11 mouse cellular contexts compared by ENCODE assay signal in the genomic region with DNA sequence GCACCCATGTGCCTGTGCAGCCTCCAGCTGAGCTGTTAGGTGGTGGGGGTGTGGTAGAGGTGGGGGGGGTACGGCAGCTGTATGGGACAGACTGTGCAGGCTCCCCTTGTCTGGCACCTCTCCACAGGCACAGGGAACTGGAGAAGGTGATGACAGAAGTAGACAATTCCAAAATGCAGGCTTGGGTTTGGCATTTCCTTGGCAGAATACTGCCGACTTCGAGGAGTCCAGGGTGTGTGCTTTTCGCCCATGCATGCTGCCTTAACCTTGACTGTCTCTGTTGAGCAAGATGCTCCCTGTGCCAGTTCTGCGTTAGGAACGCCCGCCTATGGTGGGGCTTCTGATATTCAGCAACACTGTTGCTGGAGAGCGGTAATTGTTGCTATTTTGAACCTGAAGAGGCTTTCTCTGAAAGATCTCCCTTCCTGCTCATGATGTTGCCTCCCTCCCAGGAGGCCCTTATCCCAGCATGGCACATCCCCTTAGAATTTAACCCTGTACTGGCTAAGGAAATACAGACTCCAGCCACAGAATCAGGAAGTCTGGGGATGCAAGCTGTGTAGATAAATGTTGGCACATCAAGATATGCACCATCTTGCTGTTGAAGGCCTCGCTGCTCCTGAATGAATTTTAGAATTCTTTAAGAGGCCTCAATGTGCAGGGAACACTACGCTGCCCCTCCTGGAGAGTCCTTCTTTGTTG. TPM values are rescaled to one million over a fixed set of nuclear protein-coding genes. Genes with fewer than 3 reads are reported as not detected.
DNase-seq lines count a peak whose midpoint lies in the region; ATAC-seq and TF ChIP-seq lines count a peak whose summit lies in the region.
"Had no signal": no experiment of that assay in that cellular context is flagged by ENCODE, and none has a peak within 500 bp of the region (broad histone marks: within the 10 kb centered on the region; RNA-seq: fewer than 3 reads in every experiment).

No protein-coding gene starts in this region.

- no peaks in the 10 kb centered on the region for H3K9me3 ChIP-seq in heart, embryonic 11.5 days (replicated peaks; ENCODE audit: control insufficient read depth, low read length)
- no peaks in the 10 kb centered on the region for H3K9me3 ChIP-seq in heart, embryonic 15.5 days (replicated peaks)
- H3K9me3 ChIP-seq in midbrain, postnatal 0 days (ENCODE audit: low read length), result no peaks in the 10 kb centered on the region
- H3K9me3 ChIP-seq in intestine, postnatal 0 days (ENCODE audit: control insufficient read depth), result no peaks in the 10 kb centered on the region
- H3K9me3 ChIP-seq: embryonic facial prominence, embryonic 13.5 days; megakaryocyte, embryonic 14.5 days had no signal

- ATAC-seq in heart, embryonic 11.5 days (replicated peaks; ENCODE audit: insufficient number of reproducible peaks, low FRiP score, low TSS enrichment), result no peak; the same call in 1 of the 2 replicates
- ATAC-seq in heart, embryonic 15.5 days (replicated peaks; ENCODE audit: insufficient number of reproducible peaks, insufficient read depth, low FRiP score, low read depth), result peak; percentile 76
- 0 out of 2 replicates have a peak, but pooled peaks have one; percentile 31 for ATAC-seq in midbrain, postnatal 0 days (ENCODE audit: low FRiP score)
- ATAC-seq in intestine, postnatal 0 days, result no peak
- ATAC-seq: Patski had no signal

- H3K4me3 ChIP-seq in heart, embryonic 11.5 days (ENCODE audit: low read depth, low read length), result no peak overlapping the region
- H3K4me3 ChIP-seq in heart, embryonic 15.5 days, result no peak overlapping the region
- H3K4me3 ChIP-seq in midbrain, postnatal 0 days (ENCODE audit: low read depth, low read length), result no peak overlapping the region
- H3K4me3 ChIP-seq in intestine, postnatal 0 days (ENCODE audit: low read depth, low read length), result no peak overlapping the region
- H3K4me3 ChIP-seq: embryonic facial prominence, embryonic 13.5 days; megakaryocyte, embryonic 14.5 days had no signal

- TF ChIP-seq CTCF in midbrain, postnatal 0 days (IDR thresholded peaks at IDR 0.05), result no peak
- TF ChIP-seq CTCF in intestine, postnatal 0 days (IDR thresholded peaks at IDR 0.05; ENCODE audit: low read depth), result no peak

- H3K4me2 ChIP-seq in heart, embryonic 11.5 days, result peak overlapping the region; percentile 33
- peak overlapping the region; percentile 43 for H3K4me2 ChIP-seq in heart, embryonic 15.5 days
- H3K4me2 ChIP-seq in midbrain, postnatal 0 days (ENCODE audit: low read depth, low read length, poor library complexity, severe bottlenecking), result no peak overlapping the region
- no peak overlapping the region for H3K4me2 ChIP-seq in intestine, postnatal 0 days (replicated peaks; ENCODE audit: low read depth)
- H3K4me2 ChIP-seq: embryonic facial prominence, embryonic 13.5 days had no signal

- no peaks in the 10 kb centered on the region for H3K36me3 ChIP-seq in heart, embryonic 11.5 days (ENCODE audit: control insufficient read depth, insufficient read depth, low read length)
- H3K36me3 ChIP-seq in heart, embryonic 15.5 days, result no peaks in the 10 kb centered on the region
- peaks cover 8% of the 10 kb centered on the region for H3K36me3 ChIP-seq in midbrain, postnatal 0 days (ENCODE audit: insufficient read depth, low read length)
- no peaks in the 10 kb centered on the region for H3K36me3 ChIP-seq in intestine, postnatal 0 days (ENCODE audit: control insufficient read depth, insufficient read depth)
- H3K36me3 ChIP-seq: embryonic facial prominence, embryonic 13.5 days had no signal

- no peak for DNase-seq in heart, adult 8-10 months (ENCODE audit: low spot score)
- DNase-seq in brain, adult 2 months (ENCODE audit: low read depth, low spot score), result peak; percentile 59
- DNase-seq in midbrain, postnatal 0 days (ENCODE audit: low spot score), result no peak
- DNase-seq in kidney, postnatal 14 days, result no peak
- DNase-seq in thymus, postnatal 14 days, result no peak

- no peaks in the 10 kb centered on the region for H3K27me3 ChIP-seq in heart, embryonic 11.5 days (ENCODE audit: control insufficient read depth, insufficient read depth, low read length)
- 0 out of 2 replicates have a peak, but pooled peaks cover 9% of the 10 kb centered on the region for H3K27me3 ChIP-seq in heart, embryonic 15.5 days
- H3K27me3 ChIP-seq in midbrain, postnatal 0 days (ENCODE audit: insufficient read depth, low read length), result no peaks in the 10 kb centered on the region
- no peaks in the 10 kb centered on the region for H3K27me3 ChIP-seq in intestine, postnatal 0 days (replicated peaks; ENCODE audit: control insufficient read depth, insufficient read depth, low read length)
- H3K27me3 ChIP-seq: embryonic facial prominence, embryonic 13.5 days had no signal

- 17% methylated on average over 10 of the region's 10 CpGs for WGBS in heart, embryonic 11.5 days (ENCODE audit: insufficient replicate concordance)
- WGBS in heart, embryonic 15.5 days, result 12% methylated on average over 10 of the region's 10 CpGs
- WGBS in midbrain, postnatal 0 days, result 30% methylated on average over 10 of the region's 10 CpGs
- 50% methylated on average over 10 of the region's 10 CpGs for WGBS in intestine, postnatal 0 days

- no peak overlapping the region for H3K27ac ChIP-seq in heart, embryonic 11.5 days (ENCODE audit: low read depth, low read length)
- no peak overlapping the region for H3K27ac ChIP-seq in heart, embryonic 15.5 days
- H3K27ac ChIP-seq in midbrain, postnatal 0 days (ENCODE audit: low read depth, low read length), result 0 out of 2 replicates have a peak overlapping the region, but pooled peaks have one; percentile 26
- H3K27ac ChIP-seq in intestine, postnatal 0 days (ENCODE audit: low read depth, low read length), result no peak overlapping the region
- H3K27ac ChIP-seq: embryonic facial prominence, embryonic 13.5 days had no signal

- H3K4me1 ChIP-seq in heart, embryonic 11.5 days (ENCODE audit: control insufficient read depth, insufficient read depth, low read length), result peaks cover 19% of the 10 kb centered on the region
- peaks cover 15% of the 10 kb centered on the region for H3K4me1 ChIP-seq in heart, embryonic 15.5 days (replicated peaks)
- peaks cover 4% of the 10 kb centered on the region; the same call in 1 of the 2 replicates for H3K4me1 ChIP-seq in midbrain, postnatal 0 days (ENCODE audit: insufficient read depth, low read length)
- H3K4me1 ChIP-seq in intestine, postnatal 0 days (replicated peaks; ENCODE audit: control insufficient read depth, insufficient read depth, low read length), result no peaks in the 10 kb centered on the region

- no peak overlapping the region for H3K9ac ChIP-seq in heart, embryonic 11.5 days (ENCODE audit: low read depth, low read length)
- no peak overlapping the region for H3K9ac ChIP-seq in heart, embryonic 15.5 days
- 0 out of 2 replicates have a peak overlapping the region, but pooled peaks have one; percentile 33 for H3K9ac ChIP-seq in midbrain, postnatal 0 days (replicated peaks; ENCODE audit: low read length, poor library complexity, severe bottlenecking)
- no peak overlapping the region for H3K9ac ChIP-seq in intestine, postnatal 0 days (ENCODE audit: low read depth, low read length)
- H3K9ac ChIP-seq: embryonic facial prominence, embryonic 13.5 days had no signal

RNA-seq across cellular contexts. Expression of a gene that starts 26.9 kb away (rescaled TPM):
- 2.9 and 3.5 TPM in 2 replicates for polyA plus RNA-seq in heart, embryonic 11.5 days (2014; fragmentation: Nextera tagmentation; extraction: Ambion mirVana)
- 1 to 10 TPM in 2 of 4 experiments, under 1 TPM in 2; 0.57 to 1.4 (median 0.91) TPM for total RNA-seq in heart, adult 8-10 months (2022)
- 2.2 and 4.7 TPM in 2 replicates for polyA plus RNA-seq in heart, embryonic 15.5 days (2015; fragmentation: Nextera tagmentation; extraction: Ambion mirVana)
- 334 and 374 TPM in 2 replicates for total RNA-seq in midbrain, postnatal 0 days (2014; rRNA removed)
- polyA plus RNA-seq in midbrain, postnatal 0 days (2015; fragmentation: Nextera tagmentation; extraction: Ambion mirVana), result 232 and 234 TPM in 2 replicates
- polyA plus RNA-seq in intestine, postnatal 0 days (2015; fragmentation: Nextera tagmentation; extraction: Ambion mirVana), result 2.7 and 3.0 TPM in 2 replicates

Comparison
In these comparisons a context has a peak if more than half of its experiments do, and no peak if none do; other contexts are left out.
1. ATAC-seq: peak in heart, embryonic 15.5 days (single experiment) and midbrain, postnatal 0 days (single experiment); none in heart, embryonic 11.5 days (single experiment) and intestine, postnatal 0 days (single experiment).
2. H3K4me2 ChIP-seq: peak in heart, embryonic 11.5 days (single experiment) and heart, embryonic 15.5 days (single experiment); none in midbrain, postnatal 0 days (single experiment) and intestine, postnatal 0 days (single experiment).
3. RNA of a gene that starts 26.9 kb away (polyA plus RNA-seq): 232 to 234 TPM in midbrain, postnatal 0 days; 2.9 to 3.5 TPM in heart, embryonic 11.5 days, 2.7 to 3.0 TPM in intestine, postnatal 0 days and 2.2 to 4.7 TPM in heart, embryonic 15.5 days; every median in the first group is over 10 times any median in the second.